Mouse (Mus musculus) limb, embryonic 12.5 days (tissue): ENCODE data around the gene Rgs6. TPM values are rescaled to one million over a fixed set of nuclear protein-coding genes. Genes with fewer than 3 reads are reported as not detected.

Experiments used
- ATAC-seq: fragments of 200-750 bp; cut with Nextera tagmentation; 2 replicates; pipeline ENCODE4 v1.8.0; 2017; ENCODE audit warnings: low read depth, moderate TSS enrichment; ENCODE audit not compliant: insufficient number of reproducible peaks, insufficient read depth, low FRiP score, low TSS enrichment
- H3K27ac ChIP-seq: fragments of 300-500 bp; sonication (generic); 2 replicates; pipeline ENCODE4 v1.5.1; 2016; ENCODE audit warnings: mild to moderate bottlenecking, moderate library complexity
- H3K27me3 ChIP-seq: fragments of 300-500 bp; sonication (generic); 2 replicates; pipeline ENCODE4 v1.6.1; 2016; ENCODE audit warnings: mild to moderate bottlenecking, moderate library complexity
- H3K36me3 ChIP-seq: fragments of 300-500 bp; sonication (generic); 2 replicates; pipeline ENCODE4 v1.6.1; 2016; ENCODE audit warnings: mild to moderate bottlenecking, moderate library complexity
- H3K4me1 ChIP-seq: fragments of 300-500 bp; sonication (generic); replicated peaks from 2 replicates; pipeline ENCODE4 v1.6.1; 2016
- H3K4me2 ChIP-seq: fragments of 300-500 bp; sonication (generic); 2 replicates; pipeline ENCODE4 v1.6.1; 2016; ENCODE audit warnings: mild to moderate bottlenecking, moderate library complexity
- H3K4me3 ChIP-seq: fragments of 300-500 bp; sonication (generic); replicated peaks from 2 replicates; pipeline ENCODE4 v1.5.1; 2016; ENCODE audit warnings: mild to moderate bottlenecking
- H3K9ac ChIP-seq: fragments of 300-500 bp; sonication (generic); replicated peaks from 2 replicates; pipeline ENCODE4 v1.6.1; 2016; ENCODE audit warnings: mild to moderate bottlenecking, moderate library complexity
- H3K9me3 ChIP-seq: fragments of 300-500 bp; sonication (generic); 2 replicates; pipeline ENCODE4 v1.6.1; 2016; ENCODE audit warnings: mild to moderate bottlenecking, moderate library complexity
- WGBS: fragments of 180-500 bp; shearing (Covaris S2); methylation state at CpG from one replicate; pipeline ENCODE4 v1.1.7; 2016; 5-methylcytosine and 5-hydroxymethylcytosine counted together
- polyA plus RNA-seq: library from polyadenylated mRNA; unstranded; fragments of >200 nt; fragmentation: Nextera tagmentation; extraction: Ambion mirVana; gene quantifications from 2 replicates; pipeline ENCODE4 v1.2.1, GENCODE M21; 2016

Gene Rgs6
- polyA plus RNA-seq, 1 experiment from 2014 or later = 0.56 TPM

- no peak for ATAC-seq
- H3K36me3 ChIP-seq = no peaks in the 10 kb centered on the region
- peaks cover 37% of the 10 kb centered on the region for H3K4me1 ChIP-seq
- H3K4me3 ChIP-seq = no peak overlapping the region
- no peak overlapping the region for H3K27ac ChIP-seq
- no peak overlapping the region for H3K4me2 ChIP-seq
- no peak overlapping the region for H3K9ac ChIP-seq
- peaks cover 4% of the 10 kb centered on the region; the same call in 1 of the 2 replicates for H3K27me3 ChIP-seq
- 73% methylated on average over 6 of the region's 6 CpGs for WGBS
- H3K9me3 ChIP-seq = no peaks in the 10 kb centered on the region
These were observed 618.8 kb downstream of the Rgs6 start for GRCm38 (mm10) chr12:83206866-83207265.

GRCm38 (mm10) chr12:83207481-83207880 lies 619.4 kb downstream of the Rgs6 start:
- no peak overlapping the region for H3K4me3 ChIP-seq
- peaks cover 4% of the 10 kb centered on the region; the same call in 1 of the 2 replicates for H3K27me3 ChIP-seq
- no peak overlapping the region for H3K27ac ChIP-seq
- no peaks in the 10 kb centered on the region for H3K9me3 ChIP-seq
- no peaks in the 10 kb centered on the region for H3K36me3 ChIP-seq
- no peak overlapping the region for H3K9ac ChIP-seq
- peaks cover 35% of the 10 kb centered on the region for H3K4me1 ChIP-seq
- no peak for ATAC-seq
- H3K4me2 ChIP-seq = no peak overlapping the region
- WGBS = 64% methylated on average over 5 of the region's 5 CpGs

- ATAC-seq = no peak
- H3K27ac ChIP-seq = no peak overlapping the region
- no peaks in the 10 kb centered on the region for H3K9me3 ChIP-seq
- no peak overlapping the region for H3K9ac ChIP-seq
- no peak overlapping the region for H3K4me2 ChIP-seq
- no peaks in the 10 kb centered on the region for H3K36me3 ChIP-seq
- H3K4me3 ChIP-seq = no peak overlapping the region
- peaks cover 35% of the 10 kb centered on the region for H3K4me1 ChIP-seq
- 37% methylated on average over 8 of the region's 8 CpGs for WGBS
- peaks cover 4% of the 10 kb centered on the region; the same call in 1 of the 2 replicates for H3K27me3 ChIP-seq
These were observed 619.9 kb downstream of the Rgs6 start for GRCm38 (mm10) chr12:83208011-83208410.

- H3K27me3 ChIP-seq = peaks cover 4% of the 10 kb centered on the region; the same call in 1 of the 2 replicates
- peaks cover 38% of the 10 kb centered on the region for H3K4me1 ChIP-seq
- ATAC-seq = no peak
- WGBS = 64% methylated on average over 6 of the region's 6 CpGs
- no peak overlapping the region for H3K9ac ChIP-seq
- no peaks in the 10 kb centered on the region for H3K9me3 ChIP-seq
- no peak overlapping the region for H3K4me2 ChIP-seq
- H3K36me3 ChIP-seq = no peaks in the 10 kb centered on the region
- no peak overlapping the region for H3K4me3 ChIP-seq
- no peak overlapping the region for H3K27ac ChIP-seq
These were observed 620.7 kb downstream of the Rgs6 start for GRCm38 (mm10) chr12:83208841-83209240.

- Histone ChIP-seq H3K27ac (no peak overlapping the region), H3K4me2 (no peak overlapping the region), H3K4me3 (no peak overlapping the region), H3K27me3 (peaks cover 4% of the 10 kb centered on the region; the same call in 1 of the 2 replicates), H3K36me3 (no peaks in the 10 kb centered on the region), H3K4me1 (peaks cover 44% of the 10 kb centered on the region), H3K9me3 (no peaks in the 10 kb centered on the region), H3K9ac (no peak overlapping the region)
- no peak for ATAC-seq
- 42% methylated on average over 6 of the region's 6 CpGs for WGBS
These were observed 621.4 kb downstream of the Rgs6 start for GRCm38 (mm10) chr12:83209461-83209860.

- Histone ChIP-seq H3K27ac (no peak overlapping the region; the same call in 1 of the 2 replicates), H3K4me1 (peaks cover 44% of the 10 kb centered on the region), H3K9ac (no peak overlapping the region), H3K36me3 (no peaks in the 10 kb centered on the region), H3K9me3 (no peaks in the 10 kb centered on the region), H3K27me3 (peaks cover 4% of the 10 kb centered on the region; the same call in 1 of the 2 replicates), H3K4me2 (no peak overlapping the region), H3K4me3 (no peak overlapping the region)
- ATAC-seq = no peak
- WGBS = 58% methylated on average over 5 of the region's 5 CpGs
These were observed 622.2 kb downstream of the Rgs6 start for GRCm38 (mm10) chr12:83210294-83210693.

- no peak overlapping the region for H3K9ac ChIP-seq
- H3K27ac ChIP-seq = no peak overlapping the region
- H3K4me2 ChIP-seq = no peak overlapping the region
- WGBS = 84% methylated on average over 3 of the region's 3 CpGs
- H3K36me3 ChIP-seq = no peaks in the 10 kb centered on the region
- ATAC-seq = no peak
- H3K4me1 ChIP-seq = peaks cover 44% of the 10 kb centered on the region
- H3K9me3 ChIP-seq = no peaks in the 10 kb centered on the region
- no peak overlapping the region for H3K4me3 ChIP-seq
- H3K27me3 ChIP-seq = peaks cover under 1% of the 10 kb centered on the region; the same call in 1 of the 2 replicates
These were observed 622.6 kb downstream of the Rgs6 start for GRCm38 (mm10) chr12:83210735-83211134.

- H3K9me3 ChIP-seq = no peaks in the 10 kb centered on the region
These were observed 623.2 kb downstream of the Rgs6 start for GRCm38 (mm10) chr12:83211146-83211822.

More at GRCm38 (mm10) chr12:83211146-83211822, 623.2 kb downstream of the Rgs6 start:
- no peaks in the 10 kb centered on the region for H3K36me3 ChIP-seq
- no peak overlapping the region for H3K27ac ChIP-seq
- no peak for ATAC-seq
- H3K4me3 ChIP-seq = no peak overlapping the region
- H3K9ac ChIP-seq = no peak overlapping the region
- 70% methylated on average over 7 of the region's 7 CpGs for WGBS
- H3K4me2 ChIP-seq = no peak overlapping the region
- H3K4me1 ChIP-seq = peaks cover 44% of the 10 kb centered on the region
- no peaks in the 10 kb centered on the region; the same call in 1 of the 2 replicates for H3K27me3 ChIP-seq
